Mouse (Mus musculus) lung, postnatal 0 days (tissue): ENCODE data around the gene Cmtm4. TPM values are rescaled to one million over a fixed set of nuclear protein-coding genes. Genes with fewer than 3 reads are reported as not detected.

Experiments used
- ATAC-seq: fragments of 200-750 bp; cut with Nextera tagmentation; 2 replicates; pipeline ENCODE4 v1.8.0; 2017; ENCODE audit warnings: moderate library complexity
- DNase-seq: peaks from one replicate; pipeline ENCODE4 v3.0.0-alpha.2; 2016; ENCODE audit warnings: low spot score
- H3K27ac ChIP-seq: fragments of 300-500 bp; sonication (generic); 2 replicates; pipeline ENCODE4 v1.5.1; 2014; ENCODE audit warnings: antibody characterized with exemption, mild to moderate bottlenecking, low read length, mixed read lengths
- H3K27me3 ChIP-seq: fragments of 300-500 bp; sonication (generic); replicated peaks from 2 replicates; pipeline ENCODE4 v1.6.1; 2014; ENCODE audit warnings: low read length, mixed read lengths; ENCODE audit not compliant: insufficient read depth
- H3K36me3 ChIP-seq: fragments of 300-500 bp; sonication (generic); 2 replicates; pipeline ENCODE4 v1.6.1; 2014; ENCODE audit warnings: low read length, mixed read lengths; ENCODE audit not compliant: insufficient read depth
- H3K4me1 ChIP-seq: fragments of 300-500 bp; sonication (generic); 2 replicates; pipeline ENCODE4 v1.6.1; 2014; ENCODE audit warnings: antibody characterized with exemption, low read depth, low read length, mixed read lengths; ENCODE audit not compliant: insufficient read depth
- H3K4me2 ChIP-seq: fragments of 300-500 bp; sonication (generic); replicated peaks from 2 replicates; pipeline ENCODE4 v1.6.1; 2014; ENCODE audit warnings: low read depth, mild to moderate bottlenecking, low read length, moderate library complexity, mixed read lengths
- H3K4me3 ChIP-seq: fragments of 300-500 bp; sonication (generic); 2 replicates; pipeline ENCODE4 v1.5.1; 2014; ENCODE audit warnings: low read depth, low read length
- H3K9ac ChIP-seq: fragments of 300-500 bp; sonication (generic); replicated peaks from 2 replicates; pipeline ENCODE4 v1.6.1; 2014; ENCODE audit warnings: low read depth, mild to moderate bottlenecking
- H3K9me3 ChIP-seq: fragments of 300-500 bp; sonication (generic); 2 replicates; pipeline ENCODE4 v1.6.1; 2016; ENCODE audit warnings: low read length, mixed read lengths
- CTCF ChIP-seq: IDR thresholded peaks from 2 replicates; pipeline ENCODE4 v1.5.1; 2016; ENCODE audit warnings: antibody characterized with exemption, mild to moderate bottlenecking
- EP300 ChIP-seq: IDR thresholded peaks from 2 replicates; pipeline ENCODE4 v1.6.1; 2016; ENCODE audit warnings: antibody characterized with exemption, mild to moderate bottlenecking, control low read depth
- WGBS: fragments of 180-500 bp; shearing (Covaris S2); extraction: QIAGEN DNeasy Blood & Tissue Kit; methylation state at CpG from one replicate; pipeline ENCODE4 v1.1.7; 2014; 5-methylcytosine and 5-hydroxymethylcytosine counted together
- polyA plus RNA-seq: library from polyadenylated mRNA; unstranded; fragments of >200 nt; fragmentation: Nextera tagmentation; extraction: Ambion mirVana; gene quantifications from 2 replicates; pipeline ENCODE4 v1.2.1, GENCODE M21; 2015

The Cmtm4 gene
- polyA plus RNA-seq, 1 experiment from 2014 or later, result 3.5 TPM

GRCm38 (mm10) chr8:104380961-104381411 lies 14.6 kb downstream of the Cmtm4 start:
- Histone ChIP-seq H3K27ac (no peak overlapping the region), H3K9me3 (no peaks in the 10 kb centered on the region), H3K9ac (no peak overlapping the region), H3K36me3 (no peaks in the 10 kb centered on the region), H3K27me3 (no peaks in the 10 kb centered on the region), H3K4me1 (peaks cover 13% of the 10 kb centered on the region), H3K4me2 (no peak overlapping the region), H3K4me3 (no peak overlapping the region)
- TF ChIP-seq EP300, result no peak
- no peak for TF ChIP-seq CTCF
- 82% methylated on average over 5 of the region's 5 CpGs for WGBS
- ATAC-seq (no peak), DNase-seq (no peak)

- no peaks in the 10 kb centered on the region for H3K36me3 ChIP-seq
- ATAC-seq (no peak), DNase-seq (no peak)
- 77% methylated on average over 7 of the region's 7 CpGs for WGBS
- TF ChIP-seq CTCF (no peak), EP300 (no peak)
- no peaks in the 10 kb centered on the region for H3K27me3 ChIP-seq
- H3K4me3 ChIP-seq, result no peak overlapping the region
- no peak overlapping the region for H3K9ac ChIP-seq
- H3K9me3 ChIP-seq, result no peaks in the 10 kb centered on the region
- H3K4me2 ChIP-seq, result no peak overlapping the region
- no peak overlapping the region for H3K27ac ChIP-seq
- peaks cover 19% of the 10 kb centered on the region for H3K4me1 ChIP-seq
These were observed 15.3 kb downstream of the Cmtm4 start for GRCm38 (mm10) chr8:104380269-104380668.

DNA sequence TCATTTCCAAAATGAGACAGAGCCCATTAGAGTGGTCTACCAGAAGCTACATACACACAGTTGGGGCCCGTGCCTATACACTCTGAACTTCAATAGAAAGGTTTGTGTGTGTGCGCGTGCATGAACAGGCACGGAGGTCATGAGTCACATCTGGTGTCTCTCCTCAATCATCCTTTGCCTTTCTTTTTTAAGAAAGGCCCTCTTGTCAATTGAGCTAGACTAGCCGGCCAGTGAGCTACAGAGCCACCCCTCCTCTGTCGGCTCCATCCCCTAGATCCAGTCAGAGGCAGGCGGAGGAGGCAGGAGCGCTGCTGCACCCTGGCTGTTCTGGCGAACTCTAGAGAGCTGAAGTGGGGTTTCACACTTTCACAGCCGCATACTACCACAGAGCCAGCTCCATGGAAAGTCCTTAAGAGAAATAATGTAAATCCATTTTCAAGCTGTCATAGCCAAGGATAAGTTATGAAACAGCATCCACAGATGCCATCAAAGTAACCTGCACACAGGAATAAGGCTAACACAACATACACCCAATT lies 16.2 kb downstream of the Cmtm4 start:
- ATAC-seq (no peak), DNase-seq (no peak)
- H3K36me3 ChIP-seq, result no peaks in the 10 kb centered on the region
- no peaks in the 10 kb centered on the region for H3K9me3 ChIP-seq
- H3K27me3 ChIP-seq, result no peaks in the 10 kb centered on the region
- WGBS, result 61% methylated on average over 10 of the region's 10 CpGs
- TF ChIP-seq CTCF (no peak), EP300 (no peak)
- H3K27ac ChIP-seq, result no peak overlapping the region
- H3K4me3 ChIP-seq, result no peak overlapping the region
- no peak overlapping the region for H3K9ac ChIP-seq
- peaks cover 25% of the 10 kb centered on the region for H3K4me1 ChIP-seq
- no peak overlapping the region for H3K4me2 ChIP-seq

DNA sequence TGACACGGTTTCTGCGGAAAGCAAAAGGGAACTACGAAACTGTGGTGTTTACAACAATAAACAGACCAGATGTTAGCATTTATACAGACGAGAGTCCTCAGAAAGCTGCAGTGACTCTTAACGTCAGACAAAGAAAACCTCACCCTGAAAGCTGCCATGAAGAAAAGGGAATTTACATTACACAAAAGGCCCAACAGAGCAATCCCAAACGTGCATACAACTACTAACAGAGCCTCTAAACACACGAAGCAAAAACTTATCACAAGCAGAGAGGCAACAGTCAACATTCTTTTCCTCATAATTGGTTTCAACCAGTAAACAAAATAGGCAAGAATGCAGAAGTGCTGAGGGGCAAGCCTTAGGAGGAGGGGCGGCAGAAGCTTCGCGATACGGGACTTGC lies 18.9 kb downstream of the Cmtm4 start:
- H3K27ac ChIP-seq, result no peak overlapping the region
- TF ChIP-seq CTCF (no peak), EP300 (no peak)
- H3K36me3 ChIP-seq, result no peaks in the 10 kb centered on the region
- no peaks in the 10 kb centered on the region for H3K27me3 ChIP-seq
- no peak overlapping the region for H3K4me2 ChIP-seq
- no peak overlapping the region for H3K4me3 ChIP-seq
- ATAC-seq, result no peak
- H3K9me3 ChIP-seq, result no peaks in the 10 kb centered on the region
- no peak for DNase-seq
- H3K9ac ChIP-seq, result no peak overlapping the region
- WGBS, result 54% methylated on average over 11 of the region's 11 CpGs
- peaks cover 17% of the 10 kb centered on the region; the same call in 1 of the 2 replicates for H3K4me1 ChIP-seq

GRCm38 (mm10) chr8:104375959-104376358 lies 19.6 kb downstream of the Cmtm4 start:
- TF ChIP-seq EP300 (no peak), CTCF (no peak)
- 63% methylated on average over 5 of the region's 5 CpGs for WGBS
- H3K4me3 ChIP-seq, result no peak overlapping the region
- H3K4me2 ChIP-seq, result no peak overlapping the region
- H3K36me3 ChIP-seq, result no peaks in the 10 kb centered on the region
- H3K9ac ChIP-seq, result no peak overlapping the region
- DNase-seq (no peak), ATAC-seq (no peak)
- H3K27me3 ChIP-seq, result no peaks in the 10 kb centered on the region
- H3K27ac ChIP-seq, result 0 out of 2 replicates have a peak overlapping the region, but pooled peaks have one; percentile 34
- no peaks in the 10 kb centered on the region for H3K9me3 ChIP-seq
- peaks cover 17% of the 10 kb centered on the region; the same call in 1 of the 2 replicates for H3K4me1 ChIP-seq

DNA sequence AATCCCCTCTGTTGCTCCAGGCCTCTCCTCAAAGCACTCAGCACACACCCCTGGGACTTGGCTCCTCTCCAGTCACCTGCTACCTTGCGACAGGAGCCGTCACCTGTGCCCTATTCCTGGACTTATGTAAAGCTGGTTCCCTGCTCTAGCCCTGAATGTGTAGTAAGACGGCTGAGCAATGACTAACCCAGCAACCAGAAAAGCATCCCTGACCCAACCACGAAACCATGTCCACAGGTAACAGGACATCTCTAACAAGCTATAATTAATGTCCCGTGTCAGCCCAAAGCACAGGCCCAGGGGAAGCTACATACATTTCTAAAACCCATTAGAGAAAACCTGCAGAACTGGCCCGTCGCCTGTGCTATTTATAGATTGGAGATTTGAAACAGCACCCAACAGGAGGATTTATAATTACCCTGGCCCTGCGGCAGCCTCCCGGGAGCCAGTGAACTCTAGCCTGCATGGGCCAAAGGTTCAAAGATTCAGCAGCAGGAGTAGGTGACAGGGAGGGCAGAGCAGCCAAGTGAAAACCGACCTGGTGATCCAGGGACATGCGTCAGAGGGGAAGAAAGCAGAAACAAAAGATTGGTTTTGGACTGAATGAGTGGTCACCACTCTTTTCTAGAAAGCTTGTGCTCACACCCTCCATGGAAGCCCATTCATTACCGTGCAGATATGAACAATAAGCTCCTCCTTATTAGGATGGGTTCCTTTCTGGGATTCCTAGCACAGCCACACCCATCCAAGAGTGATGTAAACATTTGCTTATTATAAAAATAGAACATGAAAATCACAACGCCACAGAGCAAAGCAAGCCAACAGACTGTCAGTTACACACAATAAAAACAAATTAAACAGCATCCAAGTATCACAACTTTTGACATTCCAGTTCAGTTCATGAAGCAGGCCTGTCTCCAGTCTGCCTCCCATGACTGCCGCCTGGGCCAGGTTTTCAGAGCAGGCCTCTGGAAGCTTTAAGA lies 20.5 kb downstream of the Cmtm4 start:
- 32% methylated on average over 14 of the region's 14 CpGs for WGBS
- no peak overlapping the region for H3K4me3 ChIP-seq
- no peak overlapping the region for H3K9ac ChIP-seq
- DNase-seq (peak; percentile 68), ATAC-seq (peak; percentile 64)
- H3K4me2 ChIP-seq, result no peak overlapping the region
- H3K9me3 ChIP-seq, result no peaks in the 10 kb centered on the region
- peak overlapping the region; percentile 34 for H3K27ac ChIP-seq
- H3K36me3 ChIP-seq, result no peaks in the 10 kb centered on the region
- H3K4me1 ChIP-seq, result peaks cover 17% of the 10 kb centered on the region; the same call in 1 of the 2 replicates
- H3K27me3 ChIP-seq, result no peaks in the 10 kb centered on the region
- no peak for TF ChIP-seq EP300
- no peak for TF ChIP-seq CTCF
